Mouse (Mus musculus) forebrain, embryonic 10.5 days (tissue): ENCODE measurements around the gene Gm26661. TPM values are rescaled to one million over a fixed set of nuclear protein-coding genes. Genes with fewer than 3 reads are reported as not detected.

Experiments
- DNase-seq: peaks from one replicate; pipeline ENCODE4 v3.0.0-alpha.2; 2017; ENCODE audit warnings: low spot score; ENCODE audit errors: extremely low spot score
- H3K27ac ChIP-seq: fragments of 300-500 bp; sonication (generic); 2 replicates; pipeline ENCODE4 v1.5.1; 2016; ENCODE audit warnings: mild to moderate bottlenecking
- H3K27me3 ChIP-seq: fragments of 300-500 bp; sonication (generic); 2 replicates; pipeline ENCODE4 v1.6.1; 2016; ENCODE audit warnings: mild to moderate bottlenecking; ENCODE audit not compliant: poor library complexity, severe bottlenecking
- H3K36me3 ChIP-seq: fragments of 300-500 bp; sonication (generic); replicated peaks from 2 replicates; pipeline ENCODE4 v1.6.1; 2016; ENCODE audit warnings: mild to moderate bottlenecking, moderate library complexity
- H3K4me1 ChIP-seq: fragments of 300-500 bp; sonication (generic); 2 replicates; pipeline ENCODE4 v1.6.1; 2016
- H3K4me3 ChIP-seq: fragments of 300-500 bp; sonication (generic); 2 replicates; pipeline ENCODE4 v1.5.1; 2016; ENCODE audit warnings: mild to moderate bottlenecking, moderate library complexity
- H3K9me3 ChIP-seq: fragments of 300-500 bp; sonication (generic); 2 replicates; pipeline ENCODE4 v1.6.1; 2016; ENCODE audit warnings: mild to moderate bottlenecking, moderate library complexity
- WGBS: fragments of 180-500 bp; shearing (Covaris S2); methylation state at CpG from one replicate; pipeline ENCODE4 v1.1.7; 2016; 5-methylcytosine and 5-hydroxymethylcytosine counted together
- polyA plus RNA-seq: library from polyadenylated mRNA; unstranded; fragments of >200 nt; fragmentation: Nextera tagmentation; extraction: Ambion mirVana; gene quantifications from 2 replicates; pipeline ENCODE4 v1.2.1, GENCODE M21; 2016

Gm26661 gene
- not detected in 2 replicates for polyA plus RNA-seq

DNA sequence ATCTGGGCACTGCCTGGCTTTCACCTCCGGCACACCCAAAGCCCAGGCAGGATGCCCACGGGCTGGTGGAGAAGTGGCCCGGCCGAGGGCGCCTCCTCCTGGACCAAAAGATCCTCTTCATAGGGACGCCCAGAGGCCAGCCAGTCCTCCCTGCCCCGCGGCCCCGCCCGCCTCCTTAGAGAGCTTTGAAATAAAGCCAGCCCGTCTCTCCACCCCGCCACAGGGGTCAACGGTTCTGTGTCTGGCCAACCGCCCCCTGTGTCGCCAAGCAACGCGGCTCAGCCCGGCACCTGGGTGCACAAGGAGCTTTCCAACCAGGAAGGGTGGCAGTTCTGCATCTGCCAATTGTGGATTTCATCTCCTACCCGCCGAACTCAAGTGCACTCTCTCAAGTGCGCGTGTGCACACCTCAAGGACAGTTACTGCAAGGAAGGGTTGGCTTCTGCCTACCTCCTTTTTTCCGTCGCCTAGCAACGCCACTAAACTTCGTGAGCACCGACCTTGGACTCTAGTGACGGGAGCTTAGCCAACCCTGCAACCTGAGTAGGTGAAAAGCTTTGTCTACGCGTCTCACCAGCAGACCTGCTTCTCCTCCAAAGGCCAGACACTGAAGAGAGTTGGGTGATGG, at the start of gene Gm26661:
Gm26661 (plus strand) TSS at position 56 of the 628 bp plus-strand sequence.
- Histone ChIP-seq H3K4me3 (peak within 1 kb of the TSS; percentile 57), H3K27me3 (peaks cover 18% of the 10 kb centered on the region), H3K9me3 (no peaks in the 10 kb centered on the region), H3K27ac (peak within 1 kb of the TSS; percentile 56), H3K36me3 (no peaks in the 10 kb centered on the region), H3K4me1 (peaks cover 13% of the 10 kb centered on the region)
- WGBS: 2% methylated on average over 30 of the region's 30 CpGs
- peak; percentile 64 for DNase-seq

DNA sequence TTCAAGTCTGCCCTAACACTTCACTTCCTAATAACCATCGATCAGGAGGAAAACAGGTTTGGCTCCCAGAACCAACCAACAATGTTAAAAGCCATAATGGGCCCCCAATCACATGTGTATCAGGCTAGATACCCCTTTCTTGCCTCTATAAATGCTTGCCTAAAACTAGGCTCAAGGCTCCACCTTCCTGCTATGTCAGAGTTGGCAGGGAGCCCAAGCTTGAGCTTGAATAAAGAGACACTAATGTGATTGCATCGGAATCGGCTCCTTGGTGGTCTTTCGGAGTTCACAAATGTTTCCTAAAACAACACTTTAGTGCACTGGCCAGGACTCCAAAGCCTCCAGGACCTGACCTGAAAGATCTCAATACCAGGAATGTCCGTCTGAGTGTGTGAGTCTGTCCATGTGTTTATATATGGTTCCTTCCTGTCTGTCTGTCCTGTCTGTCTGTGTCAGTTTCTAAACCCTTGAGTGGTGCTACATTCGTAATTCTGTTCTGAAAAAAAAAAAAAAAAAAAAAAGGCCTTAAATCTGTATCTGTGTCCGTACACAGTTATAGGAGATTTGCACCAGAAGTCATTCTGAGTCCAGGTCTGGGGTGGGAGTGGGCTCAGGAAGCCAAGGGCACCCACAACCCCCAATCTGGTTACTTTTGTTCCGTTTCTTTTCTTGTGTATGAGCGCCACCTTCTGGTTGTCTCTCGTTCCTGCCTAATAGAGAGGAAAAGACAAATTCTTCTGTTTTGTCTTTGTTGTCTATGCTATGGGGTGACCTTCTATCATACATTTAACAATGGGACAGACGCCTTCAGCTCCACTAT, 42.2 kb upstream of the Gm26661 start:
- no peaks in the 10 kb centered on the region for H3K36me3 ChIP-seq
- peaks cover 5% of the 10 kb centered on the region for H3K4me1 ChIP-seq
- 41% methylated on average over 11 of the region's 11 CpGs for whole genome bisulfite sequencing
- peak; percentile 73 for DNase-seq
- no peaks in the 10 kb centered on the region for H3K9me3 ChIP-seq
- H3K4me3 ChIP-seq: peak overlapping the region; percentile 33
- H3K27me3 ChIP-seq: no peaks in the 10 kb centered on the region
- peak overlapping the region; percentile 83 for H3K27ac ChIP-seq

DNA sequence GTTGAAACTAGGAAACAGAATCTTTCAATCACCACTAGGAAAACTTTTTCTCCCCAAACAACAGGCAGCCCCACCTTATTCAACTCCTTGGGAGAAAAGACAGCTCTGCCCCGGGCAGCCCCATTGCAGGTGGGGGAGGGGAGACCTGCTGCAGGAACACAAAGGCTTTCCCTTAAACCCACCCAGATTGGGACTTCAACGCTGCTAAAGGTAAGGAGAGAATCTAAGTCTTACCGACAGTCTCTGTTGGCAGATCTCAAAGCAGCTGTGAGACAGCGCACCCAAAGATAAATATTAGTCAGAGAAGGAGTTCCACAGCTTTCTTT, 41.7 kb upstream of the Gm26661 start:
- H3K9me3 ChIP-seq: no peaks in the 10 kb centered on the region
- H3K36me3 ChIP-seq: no peaks in the 10 kb centered on the region
- H3K4me3 ChIP-seq: peak overlapping the region; percentile 33
- WGBS: 5% methylated on average over 4 of the region's 4 CpGs
- H3K27me3 ChIP-seq: no peaks in the 10 kb centered on the region
- DNase-seq: peak; percentile 63
- H3K27ac ChIP-seq: peak overlapping the region; percentile 83
- H3K4me1 ChIP-seq: peaks cover 5% of the 10 kb centered on the region

DNA sequence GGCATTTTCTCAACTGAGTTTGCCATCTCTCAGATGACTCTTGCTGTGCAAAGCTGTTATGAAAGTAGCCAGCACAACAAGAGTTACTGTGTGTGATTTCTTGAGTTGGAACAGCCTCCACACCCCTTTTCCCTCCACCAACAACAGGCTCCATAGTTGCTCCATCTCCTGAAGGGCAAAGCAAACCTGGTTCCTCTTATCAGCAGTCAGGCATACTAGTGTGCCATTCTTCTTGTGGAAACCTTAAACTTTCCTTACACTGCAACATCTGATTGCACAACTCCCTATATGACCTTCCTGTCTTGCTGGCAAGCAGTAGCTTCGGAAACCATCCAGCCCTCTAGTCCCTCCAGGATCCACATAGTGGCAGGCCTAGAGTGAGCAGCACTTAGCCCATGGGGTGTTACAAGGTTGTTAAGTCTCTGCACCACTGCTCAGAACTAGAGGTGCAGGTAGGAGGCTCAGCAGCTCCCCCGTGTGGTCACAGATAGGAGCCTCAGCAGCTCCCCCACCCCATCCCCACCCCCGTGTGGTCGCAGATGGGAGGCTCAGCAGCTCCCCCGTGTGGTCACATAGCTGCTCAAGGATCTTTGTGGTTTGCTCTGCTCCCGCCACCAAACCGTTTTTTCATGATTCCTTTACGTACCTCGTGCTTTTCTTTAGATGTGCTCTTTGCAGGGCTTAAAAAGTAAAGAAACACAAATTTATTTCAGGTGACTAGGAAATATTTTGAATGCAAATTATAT, 25.6 kb upstream of the Gm26661 start:
- WGBS: 14% methylated on average over 9 of the region's 9 CpGs
- H3K4me3 ChIP-seq: no peak overlapping the region
- H3K27me3 ChIP-seq: no peaks in the 10 kb centered on the region
- no peaks in the 10 kb centered on the region for H3K4me1 ChIP-seq
- H3K27ac ChIP-seq: no peak overlapping the region
- no peaks in the 10 kb centered on the region for H3K9me3 ChIP-seq
- DNase-seq: peak; percentile 83
- H3K36me3 ChIP-seq: no peaks in the 10 kb centered on the region

DNA sequence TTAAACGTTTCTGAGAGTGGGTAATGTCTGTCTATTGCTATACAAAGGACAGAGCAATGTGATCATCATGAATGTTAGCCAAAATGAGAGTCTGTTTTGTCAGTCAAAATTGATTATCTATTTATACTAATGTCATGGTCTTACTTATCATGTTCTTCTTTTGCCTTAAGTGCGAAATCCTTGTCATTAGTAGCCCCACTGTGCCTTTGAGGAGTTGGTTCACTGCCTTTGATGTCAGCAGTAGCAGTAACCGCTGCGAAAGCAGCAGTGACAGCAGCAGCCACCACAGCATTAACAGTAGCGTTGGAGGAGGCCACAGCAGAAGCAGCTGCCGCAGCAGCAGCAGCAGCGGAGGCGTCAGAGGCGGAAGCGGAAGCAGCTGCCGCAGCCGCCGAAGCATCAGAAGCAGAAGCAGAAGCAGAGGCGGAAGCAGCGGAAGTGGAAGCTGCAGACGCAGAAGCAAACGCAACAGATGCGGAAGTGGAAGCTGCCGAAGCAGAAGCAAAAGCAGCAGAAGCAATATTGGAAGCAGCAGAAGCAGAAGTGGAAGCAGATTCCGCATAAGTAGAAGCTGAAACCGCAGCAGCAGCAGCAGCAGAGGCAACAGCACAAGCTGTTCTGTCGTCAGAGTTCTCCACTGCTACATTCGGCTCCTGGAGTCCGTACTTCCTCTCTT, 17.5 kb upstream of the Gm26661 start:
- Histone ChIP-seq H3K27me3 (no peaks in the 10 kb centered on the region), H3K9me3 (no peaks in the 10 kb centered on the region), H3K27ac (peak overlapping the region; percentile 57), H3K36me3 (no peaks in the 10 kb centered on the region), H3K4me1 (no peaks in the 10 kb centered on the region; the same call in 1 of the 2 replicates), H3K4me3 (peak overlapping the region; percentile 50)
- WGBS: 48% methylated on average over 24 of the region's 24 CpGs
- DNase-seq: peak; percentile 38

DNA sequence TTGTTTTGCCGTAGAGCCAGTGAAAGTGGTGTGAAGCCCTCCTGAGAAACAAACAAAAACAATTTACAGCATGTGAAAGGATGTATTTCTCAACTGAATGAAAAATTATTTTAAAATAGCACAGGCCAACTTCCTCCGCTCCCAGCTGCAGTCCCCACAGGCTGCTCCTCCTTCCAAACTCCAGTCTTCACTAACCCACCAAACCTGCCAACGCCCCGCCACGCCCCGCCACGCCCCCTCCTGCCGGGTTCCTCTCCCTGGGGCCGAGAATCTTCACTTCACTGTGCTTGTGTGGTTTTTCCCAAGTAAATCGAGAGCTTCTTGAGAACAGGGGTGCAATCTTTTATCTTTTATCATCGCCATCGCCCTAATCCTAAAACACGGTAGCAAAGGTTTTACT, 5.3 kb upstream of the Gm26661 start:
- no peaks in the 10 kb centered on the region for H3K9me3 ChIP-seq
- 53% methylated on average over 13 of the region's 13 CpGs for WGBS

GRCm38 (mm10) chr14:7789266-7790030, 1.9 kb upstream of the Gm26661 start:
- H3K27ac ChIP-seq: no peak overlapping the region
- DNase-seq: no peak
- 87% methylated on average over 7 of the region's 7 CpGs for WGBS

More for the DNA sequence above, 5.3 kb upstream of the Gm26661 start:
- H3K4me3 ChIP-seq: no peak overlapping the region
- peaks cover 2% of the 10 kb centered on the region for H3K4me1 ChIP-seq
- DNase-seq: no peak
- H3K27ac ChIP-seq: no peak overlapping the region
- peaks cover 2% of the 10 kb centered on the region; the same call in 1 of the 2 replicates for H3K27me3 ChIP-seq
- no peaks in the 10 kb centered on the region for H3K36me3 ChIP-seq

GRCm38 (mm10) chr14:7791061-7791531, 291 bp upstream of the Gm26661 start:
- no peak for DNase-seq
- H3K36me3 ChIP-seq: no peaks in the 10 kb centered on the region
- H3K9me3 ChIP-seq: no peaks in the 10 kb centered on the region
- H3K4me1 ChIP-seq: peaks cover 13% of the 10 kb centered on the region
- WGBS: 13% methylated on average over 19 of the region's 19 CpGs
- peak overlapping the region; percentile 57 for H3K4me3 ChIP-seq
- peaks cover 18% of the 10 kb centered on the region for H3K27me3 ChIP-seq
- H3K27ac ChIP-seq: peak overlapping the region; percentile 56

More at GRCm38 (mm10) chr14:7789266-7790030, 1.9 kb upstream of the Gm26661 start:
- Histone ChIP-seq H3K4me1 (peaks cover 13% of the 10 kb centered on the region), H3K36me3 (no peaks in the 10 kb centered on the region), H3K27me3 (peaks cover 18% of the 10 kb centered on the region), H3K4me3 (no peak overlapping the region), H3K9me3 (no peaks in the 10 kb centered on the region)

GRCm38 (mm10) chr14:7795961-7796360, 4.6 kb downstream of the Gm26661 start:
- Histone ChIP-seq H3K4me1 (peaks cover 12% of the 10 kb centered on the region), H3K9me3 (peaks cover 5% of the 10 kb centered on the region; the same call in 1 of the 2 replicates), H3K36me3 (no peaks in the 10 kb centered on the region), H3K27ac (no peak overlapping the region), H3K4me3 (no peak overlapping the region), H3K27me3 (peaks cover 17% of the 10 kb centered on the region)
- DNase-seq: no peak
- 83% methylated on average over 4 of the region's 4 CpGs for WGBS

DNA sequence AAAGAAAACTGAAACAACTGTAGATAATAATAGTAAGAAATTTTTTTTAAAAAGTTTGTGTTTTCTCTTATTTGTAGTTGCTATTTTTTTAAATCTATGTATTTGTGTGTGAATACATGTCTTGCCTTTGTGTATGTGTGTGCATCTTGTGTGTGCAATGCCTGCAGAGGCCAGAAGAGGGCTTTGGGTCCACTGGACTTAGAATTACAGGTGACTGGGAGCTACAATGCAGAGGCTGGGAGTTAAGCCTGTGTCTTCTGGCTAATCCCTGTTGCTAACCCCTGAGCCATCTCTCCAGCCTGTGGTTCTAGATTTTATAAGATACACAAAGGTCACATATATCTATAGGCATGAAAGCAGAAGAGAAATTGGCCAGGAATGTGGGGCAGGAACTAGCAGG, 9.2 kb downstream of the Gm26661 start:
- Histone ChIP-seq H3K27me3 (no peaks in the 10 kb centered on the region), H3K27ac (no peak overlapping the region), H3K36me3 (no peaks in the 10 kb centered on the region), H3K9me3 (peaks cover 7% of the 10 kb centered on the region; the same call in 1 of the 2 replicates), H3K4me3 (no peak overlapping the region), H3K4me1 (peaks cover 6% of the 10 kb centered on the region)
- no peak for DNase-seq

- no peaks in the 10 kb centered on the region for H3K36me3 ChIP-seq
- WGBS: 9% methylated on average over 4 of the region's 4 CpGs
- DNase-seq: no peak
- peaks cover 7% of the 10 kb centered on the region; the same call in 1 of the 2 replicates for H3K9me3 ChIP-seq
- no peak overlapping the region for H3K4me3 ChIP-seq
- H3K27ac ChIP-seq: no peak overlapping the region
- no peaks in the 10 kb centered on the region for H3K27me3 ChIP-seq
- peaks cover 6% of the 10 kb centered on the region for H3K4me1 ChIP-seq
Observed at GRCm38 (mm10) chr14:7801831-7802230, 10.4 kb downstream of the Gm26661 start.
